Mouse (Mus musculus): ENCODE measurements around the gene Prpf6. TPM values are rescaled to one million over a fixed set of nuclear protein-coding genes. Genes with fewer than 3 reads are reported as not detected.

Prpf6 gene
- polyA plus RNA-seq, 1 experiment from 2014 or later = 48.8 TPM

- H3K4me1 ChIP-seq (replicated peaks) = peaks cover 16% of the 10 kb centered on the region
- no peak overlapping the region for H3K9ac ChIP-seq
- H3K4me3 ChIP-seq = no peak overlapping the region
- WGBS = 82% methylated on average over 10 of the region's 10 CpGs
- peaks cover 62% of the 10 kb centered on the region for H3K36me3 ChIP-seq
- no peak for ATAC-seq (ENCODE audit: insufficient number of reproducible peaks, low FRiP score)
- no peak overlapping the region for H3K27ac ChIP-seq (ENCODE audit: poor library complexity, severe bottlenecking)
- H3K27me3 ChIP-seq (replicated peaks) = no peaks in the 10 kb centered on the region
- no peaks in the 10 kb centered on the region for H3K9me3 ChIP-seq (replicated peaks)
- no peak overlapping the region for H3K4me2 ChIP-seq
Measured at GRCm38 (mm10) chr2:181589011-181589731, 2.5 kb upstream of the Prpf6 start.

GRCm38 (mm10) chr2:181589732-181590105, 1.9 kb upstream of the Prpf6 start:
- H3K9me3 ChIP-seq (replicated peaks) = no peaks in the 10 kb centered on the region
- no peak overlapping the region for H3K4me3 ChIP-seq
- H3K27ac ChIP-seq (ENCODE audit: poor library complexity, severe bottlenecking) = no peak overlapping the region
- WGBS = 95% methylated on average over 9 of the region's 9 CpGs
- H3K4me2 ChIP-seq = no peak overlapping the region
- H3K36me3 ChIP-seq = peaks cover 57% of the 10 kb centered on the region
- H3K9ac ChIP-seq = no peak overlapping the region
- H3K27me3 ChIP-seq (replicated peaks) = no peaks in the 10 kb centered on the region
- ATAC-seq (ENCODE audit: insufficient number of reproducible peaks, low FRiP score) = no peak
- peaks cover 16% of the 10 kb centered on the region for H3K4me1 ChIP-seq (replicated peaks)

GRCm38 (mm10) chr2:181590471-181590870, 1.2 kb upstream of the Prpf6 start:
- H3K9me3 ChIP-seq (replicated peaks) = no peaks in the 10 kb centered on the region
- peaks cover 16% of the 10 kb centered on the region for H3K4me1 ChIP-seq (replicated peaks)
- peaks cover 50% of the 10 kb centered on the region for H3K36me3 ChIP-seq
- no peak overlapping the region for H3K4me3 ChIP-seq
- no peaks in the 10 kb centered on the region for H3K27me3 ChIP-seq (replicated peaks)
- H3K4me2 ChIP-seq = no peak overlapping the region
- no peak overlapping the region for H3K9ac ChIP-seq
- WGBS = 80% methylated on average over 5 of the region's 5 CpGs
- H3K27ac ChIP-seq (ENCODE audit: poor library complexity, severe bottlenecking) = no peak overlapping the region
- ATAC-seq (ENCODE audit: insufficient number of reproducible peaks, low FRiP score) = no peak

- Histone ChIP-seq H3K4me2 (peak within 1 kb of the TSS; percentile 84), H3K27ac (ENCODE audit: poor library complexity, severe bottlenecking) (peak within 1 kb of the TSS; percentile 73; the same call in 1 of the 2 replicates), H3K36me3 (peaks cover 35% of the 10 kb centered on the region), H3K9me3 (replicated peaks) (no peaks in the 10 kb centered on the region), H3K4me1 (replicated peaks) (peaks cover 16% of the 10 kb centered on the region), H3K9ac (peak within 1 kb of the TSS; percentile 93), H3K4me3 (peak within 1 kb of the TSS; percentile 83), H3K27me3 (replicated peaks) (no peaks in the 10 kb centered on the region)
- ATAC-seq (ENCODE audit: insufficient number of reproducible peaks, low FRiP score) = peak; percentile 76
- WGBS = under 1% methylated on average over 75 of the region's 97 CpGs
Measured at GRCm38 (mm10) chr2:181592231-181593041, 768 bp downstream of the Prpf6 start, which contains the start of gene Zfp512b. Gene Zfp512b (minus strand): TSS chr2:181592803.

GRCm38 (mm10) chr2:181593042-181593421, 1.4 kb downstream of the Prpf6 start:
- 2% methylated on average over 6 of the region's 6 CpGs for WGBS
- Histone ChIP-seq H3K4me1 (replicated peaks) (peaks cover 16% of the 10 kb centered on the region), H3K9me3 (replicated peaks) (no peaks in the 10 kb centered on the region), H3K27me3 (replicated peaks) (no peaks in the 10 kb centered on the region), H3K4me3 (peak overlapping the region; percentile 83), H3K27ac (ENCODE audit: poor library complexity, severe bottlenecking) (peak overlapping the region; percentile 73; the same call in 1 of the 2 replicates), H3K9ac (peak overlapping the region; percentile 93), H3K4me2 (peak overlapping the region; percentile 84), H3K36me3 (peaks cover 30% of the 10 kb centered on the region)
- peak; percentile 1; the same call in 1 of the 2 replicates for ATAC-seq (ENCODE audit: insufficient number of reproducible peaks, low FRiP score)

- no peak for ATAC-seq (ENCODE audit: insufficient number of reproducible peaks, low FRiP score)
- no peaks in the 10 kb centered on the region for H3K27me3 ChIP-seq (replicated peaks)
- no peak overlapping the region for H3K27ac ChIP-seq (ENCODE audit: poor library complexity, severe bottlenecking)
- no peak overlapping the region for H3K4me2 ChIP-seq
- peaks cover 16% of the 10 kb centered on the region for H3K4me1 ChIP-seq (replicated peaks)
- H3K4me3 ChIP-seq = no peak overlapping the region
- no peaks in the 10 kb centered on the region for H3K9me3 ChIP-seq (replicated peaks)
- H3K36me3 ChIP-seq = peaks cover 21% of the 10 kb centered on the region
- H3K9ac ChIP-seq = no peak overlapping the region
Measured at GRCm38 (mm10) chr2:181593937-181594336, 2.3 kb downstream of the Prpf6 start.

- Histone ChIP-seq H3K9ac (no peak overlapping the region), H3K4me2 (no peak overlapping the region), H3K27ac (ENCODE audit: poor library complexity, severe bottlenecking) (no peak overlapping the region), H3K36me3 (peaks cover 9% of the 10 kb centered on the region), H3K4me3 (no peak overlapping the region), H3K9me3 (replicated peaks) (no peaks in the 10 kb centered on the region), H3K27me3 (replicated peaks) (no peaks in the 10 kb centered on the region), H3K4me1 (replicated peaks) (peaks cover 16% of the 10 kb centered on the region)
- WGBS = 76% methylated on average over 4 of the region's 4 CpGs
- ATAC-seq (ENCODE audit: insufficient number of reproducible peaks, low FRiP score) = no peak
Measured at GRCm38 (mm10) chr2:181594946-181595696, 3.5 kb downstream of the Prpf6 start.

GRCm38 (mm10) chr2:181596221-181596960, 4.7 kb downstream of the Prpf6 start:
- Histone ChIP-seq H3K4me2 (no peak overlapping the region), H3K4me3 (no peak overlapping the region), H3K9me3 (replicated peaks) (no peaks in the 10 kb centered on the region), H3K4me1 (replicated peaks) (peaks cover 18% of the 10 kb centered on the region), H3K27ac (ENCODE audit: poor library complexity, severe bottlenecking) (no peak overlapping the region), H3K36me3 (0 out of 2 replicates have a peak, but pooled peaks cover 3% of the 10 kb centered on the region), H3K9ac (no peak overlapping the region), H3K27me3 (replicated peaks) (no peaks in the 10 kb centered on the region)
- no peak for ATAC-seq (ENCODE audit: insufficient number of reproducible peaks, low FRiP score)
- 41% methylated on average over 6 of the region's 6 CpGs for WGBS

- Histone ChIP-seq H3K9ac (no peak overlapping the region), H3K9me3 (replicated peaks) (no peaks in the 10 kb centered on the region), H3K4me3 (no peak overlapping the region), H3K36me3 (0 out of 2 replicates have a peak, but pooled peaks cover 3% of the 10 kb centered on the region), H3K4me1 (replicated peaks) (peaks cover 20% of the 10 kb centered on the region), H3K27me3 (replicated peaks) (no peaks in the 10 kb centered on the region), H3K27ac (ENCODE audit: poor library complexity, severe bottlenecking) (no peak overlapping the region), H3K4me2 (no peak overlapping the region)
- no peak for ATAC-seq (ENCODE audit: insufficient number of reproducible peaks, low FRiP score)
- WGBS = 63% methylated on average over 7 of the region's 7 CpGs
Measured at GRCm38 (mm10) chr2:181597378-181598061, 5.9 kb downstream of the Prpf6 start.

All from heart, embryonic 12.5 days (tissue).